Mouse (Mus musculus): ENCODE data around the gene Gm45716.
"Not testable (repeated sequence)": the region's sequence is repeated elsewhere in the genome, so short reads cannot be mapped to it uniquely, and the experiment has no call there.

Gm45716 gene

DNA sequence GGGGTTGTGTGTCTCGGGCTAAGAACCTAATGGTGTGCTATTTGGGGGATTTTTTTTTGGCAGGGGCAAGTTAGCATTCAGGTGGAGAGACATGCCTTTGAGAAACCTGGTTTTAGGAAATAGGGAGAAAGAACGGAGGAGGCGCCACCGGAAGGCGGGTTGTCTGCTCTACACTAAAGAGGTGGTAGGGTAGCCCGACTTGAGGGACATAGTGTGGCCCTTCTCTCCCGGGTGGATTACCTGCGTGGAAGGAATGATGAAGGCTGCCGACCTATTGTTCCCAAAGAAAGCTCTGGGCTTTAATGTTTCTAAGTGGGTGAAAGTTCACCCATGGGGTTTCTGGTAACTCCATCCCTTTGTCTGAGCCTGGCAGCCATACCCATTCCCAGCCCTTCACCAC is 62.7 kb downstream of the Gm45716 start:
- no peak for DNase-seq (ENCODE audit: low read depth, low spot score)

DNA sequence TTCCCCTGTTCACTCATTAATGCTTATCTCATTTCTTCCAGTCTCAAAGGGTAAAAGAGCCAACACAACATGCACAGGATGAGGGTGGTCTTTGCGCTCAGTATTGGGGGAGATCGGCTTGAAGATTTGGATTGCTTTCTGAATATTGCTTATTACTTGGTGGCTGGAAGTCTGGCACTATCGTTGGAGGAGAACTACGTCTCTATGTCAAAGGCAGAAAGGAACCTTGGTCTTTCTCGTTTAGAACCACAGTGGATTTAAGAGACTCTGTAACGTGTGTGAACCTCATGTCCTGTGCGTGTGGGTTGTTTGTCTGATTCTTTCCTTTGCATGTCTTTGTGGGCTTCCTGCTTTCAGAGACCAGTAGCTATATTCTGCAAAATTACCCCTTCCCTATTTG is 63.2 kb downstream of the Gm45716 start:
- no peak for DNase-seq (ENCODE audit: low read depth, low spot score)

DNA sequence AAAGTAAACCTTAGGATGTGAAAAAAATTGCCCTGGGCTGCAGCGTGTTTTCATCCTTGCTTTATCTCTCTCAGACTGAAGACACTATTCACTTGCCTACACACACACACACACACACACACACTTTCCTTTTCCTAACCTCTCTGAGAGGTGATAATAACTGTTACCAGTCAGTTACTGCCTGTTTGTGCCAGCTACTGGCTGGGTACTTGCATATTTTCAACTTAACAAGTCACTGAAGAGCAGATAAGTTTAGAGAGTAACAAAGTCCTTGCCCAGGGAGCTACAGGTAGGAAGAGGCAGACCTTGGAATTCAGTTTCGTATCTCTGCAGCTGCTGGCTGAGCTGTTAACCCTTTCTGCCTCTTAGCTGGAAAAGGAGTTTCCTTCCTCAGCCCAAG is 64.4 kb downstream of the Gm45716 start:
- DNase-seq (ENCODE audit: low read depth, low spot score): no peak

DNA sequence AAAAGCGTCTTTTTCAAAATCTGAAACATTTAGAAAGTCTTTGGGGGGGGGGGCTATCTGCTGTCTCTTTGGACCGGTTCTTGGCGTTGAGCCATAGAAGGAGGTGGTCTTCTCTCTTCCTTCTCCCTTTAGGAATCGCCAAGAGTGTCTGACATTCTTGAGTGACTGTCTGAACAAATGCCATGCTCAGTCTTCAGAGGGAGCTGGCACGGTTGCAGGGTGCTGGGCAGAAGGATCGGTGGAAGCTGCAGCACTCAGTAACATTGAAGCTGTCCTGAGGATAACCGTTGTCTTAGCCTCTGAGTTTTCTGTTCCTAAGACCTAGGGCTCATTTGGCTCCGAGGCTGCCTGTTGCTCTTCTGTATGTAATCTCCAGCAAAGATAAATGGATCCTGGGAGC is 64.9 kb downstream of the Gm45716 start:
- no peak for DNase-seq (ENCODE audit: low read depth, low spot score)

DNA sequence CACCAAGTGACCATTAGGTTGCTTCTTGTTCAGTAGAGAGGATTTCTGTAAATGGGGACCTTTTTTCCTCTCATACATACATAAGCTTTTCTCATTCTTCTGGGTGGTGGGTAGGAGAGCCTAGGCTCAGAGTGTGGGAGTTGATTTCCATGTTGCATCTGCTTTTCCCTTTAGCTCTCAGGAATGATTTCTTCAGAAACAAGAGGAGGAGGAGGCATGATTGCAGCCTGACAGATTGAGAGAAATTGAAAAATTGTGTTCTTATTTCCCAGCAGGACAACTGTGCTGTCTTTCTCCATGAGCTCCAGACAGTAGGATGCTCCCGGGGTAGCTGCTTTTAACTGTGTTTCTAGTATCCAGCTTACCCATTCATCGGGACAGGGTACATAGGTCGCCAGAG is 67.1 kb downstream of the Gm45716 start:
- no peak for DNase-seq (ENCODE audit: low read depth, low spot score)

DNA sequence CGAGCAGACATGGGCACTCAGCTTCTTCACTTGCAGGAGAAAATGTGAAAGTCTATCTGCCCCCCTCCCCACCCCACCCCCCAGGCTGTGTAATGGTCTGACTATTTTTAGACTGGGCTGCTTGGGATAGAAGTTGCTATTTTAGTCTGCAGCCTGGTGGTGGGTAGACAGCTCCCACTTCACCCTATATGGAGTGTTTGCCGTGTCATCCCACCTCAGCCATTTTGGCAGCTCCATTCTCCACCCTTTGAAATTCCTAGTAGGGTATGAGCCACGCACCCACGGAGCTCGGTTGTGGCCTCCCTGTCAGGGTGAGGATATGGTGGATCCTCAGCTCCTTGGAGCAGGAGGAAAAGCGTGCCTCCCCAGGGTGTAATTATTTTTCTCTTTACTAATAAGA is 68.2 kb downstream of the Gm45716 start:
- DNase-seq (ENCODE audit: low read depth, low spot score): no peak

DNA sequence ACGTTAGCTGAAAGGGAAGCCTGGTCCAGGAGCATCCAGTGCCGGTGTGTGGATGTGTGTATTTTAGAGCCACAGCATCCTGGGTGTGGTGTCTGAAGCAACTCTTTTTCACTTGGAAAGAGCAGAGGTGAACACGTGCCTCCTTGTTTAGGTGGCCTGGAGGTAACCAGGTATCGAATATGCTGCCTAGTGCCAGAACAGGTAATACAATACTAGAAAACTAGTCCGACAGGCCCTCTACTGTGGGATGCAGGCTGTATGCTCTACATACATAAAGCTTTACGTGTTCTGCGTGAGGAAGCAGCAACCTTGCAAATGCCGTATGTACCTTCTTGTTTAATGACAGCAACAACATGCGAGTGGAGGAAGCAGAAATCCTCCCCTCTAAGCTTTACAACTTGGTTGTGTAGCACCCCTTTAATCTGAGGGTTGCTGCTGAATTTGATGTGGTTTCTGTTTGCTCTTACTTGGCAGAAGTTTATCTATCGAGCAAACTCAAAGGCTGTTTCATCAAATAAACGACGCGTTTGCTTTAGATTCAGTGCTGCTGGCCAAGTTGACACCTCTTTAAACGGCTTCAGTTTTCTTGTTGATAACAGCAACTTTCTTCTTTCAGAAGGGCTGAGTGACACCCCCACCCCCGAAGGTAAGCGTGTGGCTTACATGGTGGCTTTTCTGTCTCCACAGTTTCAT is 69.5 kb downstream of the Gm45716 start:
- no peak for DNase-seq (ENCODE audit: low read depth, low spot score)

DNA sequence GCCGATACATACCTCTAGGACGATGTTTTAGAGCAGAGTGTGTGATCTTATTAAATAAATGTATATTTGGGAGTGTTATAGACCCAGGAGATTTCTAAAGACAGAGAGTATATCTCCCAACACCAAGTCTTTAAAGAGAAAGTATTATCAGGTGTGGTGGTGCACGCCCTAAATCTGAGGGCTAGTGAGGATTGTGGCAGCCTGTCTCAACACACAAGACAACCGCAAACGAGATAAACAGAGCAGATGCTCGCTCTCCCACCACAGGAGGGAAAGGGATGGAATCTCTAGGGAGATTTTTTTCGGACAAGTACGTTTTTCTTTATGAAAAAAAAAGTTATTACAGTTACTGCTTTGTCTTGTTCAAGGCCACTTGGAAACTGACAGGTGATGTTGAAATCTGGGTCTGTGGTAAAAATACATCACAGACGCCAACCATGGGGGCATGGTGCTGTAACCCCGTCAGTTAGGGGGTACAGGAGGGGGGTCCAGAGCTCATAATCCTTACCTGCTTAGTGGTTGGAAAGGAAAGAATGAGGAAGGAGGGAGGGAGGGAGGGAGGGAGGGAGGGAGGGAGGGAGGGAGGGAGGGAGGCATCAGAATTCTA is 70.9 kb downstream of the Gm45716 start:
- no peak for DNase-seq (ENCODE audit: low read depth, low spot score)

DNA sequence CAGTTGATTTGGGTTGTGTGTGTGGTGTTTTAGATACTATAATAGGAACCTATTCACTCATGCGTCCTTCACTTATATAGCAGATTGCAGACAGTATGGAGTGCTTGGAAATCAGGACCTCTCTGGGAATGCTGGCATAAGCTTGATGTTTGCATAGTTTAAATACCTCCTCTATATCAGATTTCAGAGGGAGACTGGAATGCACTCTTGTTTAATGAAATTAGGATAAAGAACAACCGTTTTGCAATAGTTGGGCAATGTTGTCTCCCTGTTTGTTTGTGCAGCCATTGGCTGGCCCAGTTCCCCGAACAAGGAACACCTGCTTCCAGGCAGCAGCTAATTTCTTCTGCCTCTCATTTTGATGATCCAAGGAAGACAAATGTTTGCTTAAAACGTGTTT is 71.6 kb downstream of the Gm45716 start:
- no peak for DNase-seq (ENCODE audit: low read depth, low spot score)

DNA sequence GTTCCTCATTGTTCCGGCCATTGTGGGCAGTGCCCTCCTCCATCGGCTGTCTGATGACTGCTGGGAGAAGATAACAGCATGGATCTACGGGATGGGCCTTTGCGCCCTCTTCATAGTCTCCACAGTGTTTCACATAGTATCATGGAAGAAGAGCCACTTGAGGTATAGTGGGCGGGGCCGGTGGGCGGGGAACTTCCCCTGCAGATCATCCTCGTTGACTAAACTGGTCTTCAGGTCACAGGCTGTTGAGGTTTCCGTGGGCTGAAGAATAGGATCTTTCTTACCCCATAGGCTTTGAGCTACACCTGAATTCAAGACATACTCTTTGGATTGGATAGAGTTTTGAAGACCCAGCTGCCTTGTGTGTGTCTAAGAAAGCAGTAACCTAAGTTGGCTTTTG is 72.3 kb downstream of the Gm45716 start:
- no peak for DNase-seq (ENCODE audit: low read depth, low spot score)

DNA sequence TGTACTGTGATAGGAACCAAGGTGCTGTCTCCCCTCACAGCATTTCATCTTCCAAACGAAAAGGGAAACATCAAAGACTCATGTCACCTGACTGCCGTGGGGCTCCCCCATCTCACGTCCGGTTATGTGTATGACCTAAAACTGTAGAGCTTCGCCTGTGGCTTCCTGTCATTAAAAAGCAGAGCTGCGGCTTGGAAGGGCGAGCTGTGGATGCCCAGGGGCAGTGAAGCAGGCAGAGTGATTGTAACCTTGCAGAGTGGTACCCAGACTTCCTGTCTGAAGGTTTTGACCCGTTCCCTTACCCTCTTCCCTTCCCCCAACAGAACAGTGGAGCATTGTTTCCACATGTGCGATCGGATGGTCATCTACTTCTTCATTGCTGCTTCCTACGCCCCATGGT is 76.7 kb downstream of the Gm45716 start:
- DNase-seq (ENCODE audit: low read depth, low spot score): no peak

DNA sequence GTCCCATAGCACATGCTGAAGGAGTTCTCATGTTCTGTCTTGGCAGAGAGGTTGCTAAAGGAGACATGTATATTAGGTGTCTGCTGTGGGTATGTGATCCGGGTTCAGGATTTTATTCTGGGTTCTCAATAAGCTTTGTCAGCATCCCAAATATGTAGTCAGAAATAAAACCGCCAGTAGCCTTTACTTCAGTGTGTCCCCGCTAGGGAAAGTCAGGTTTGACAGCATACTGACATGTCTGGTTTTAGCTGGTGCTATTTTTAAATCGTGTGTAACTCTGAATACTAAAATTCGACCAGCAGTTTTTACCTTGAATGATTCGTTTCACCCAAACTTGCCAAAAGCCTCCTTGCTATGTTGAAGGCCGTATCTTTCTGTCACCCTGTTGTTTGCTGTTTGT is 78.1 kb downstream of the Gm45716 start:
- DNase-seq (ENCODE audit: low read depth, low spot score): no peak

DNA sequence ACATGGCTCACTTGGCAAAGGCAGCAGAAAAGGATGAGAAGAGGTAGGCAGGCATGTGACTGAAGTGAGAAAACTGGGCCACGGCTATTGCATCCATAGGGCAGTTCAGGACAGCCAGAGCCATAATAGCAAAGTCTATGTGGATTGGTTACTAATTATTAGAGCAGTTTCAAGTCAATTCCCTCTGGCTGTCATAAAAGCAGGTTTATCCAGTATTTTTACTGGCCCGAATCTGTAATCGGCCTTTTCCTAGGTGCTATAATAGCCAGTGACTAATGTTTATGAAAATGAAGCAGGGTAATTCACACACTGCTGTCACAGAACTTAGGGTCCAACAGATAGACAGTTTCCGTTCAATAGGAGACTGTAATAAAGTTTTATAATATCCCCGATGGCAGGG is 81.5 kb downstream of the Gm45716 start:
- DNase-seq (ENCODE audit: low read depth, low spot score): no peak

DNA sequence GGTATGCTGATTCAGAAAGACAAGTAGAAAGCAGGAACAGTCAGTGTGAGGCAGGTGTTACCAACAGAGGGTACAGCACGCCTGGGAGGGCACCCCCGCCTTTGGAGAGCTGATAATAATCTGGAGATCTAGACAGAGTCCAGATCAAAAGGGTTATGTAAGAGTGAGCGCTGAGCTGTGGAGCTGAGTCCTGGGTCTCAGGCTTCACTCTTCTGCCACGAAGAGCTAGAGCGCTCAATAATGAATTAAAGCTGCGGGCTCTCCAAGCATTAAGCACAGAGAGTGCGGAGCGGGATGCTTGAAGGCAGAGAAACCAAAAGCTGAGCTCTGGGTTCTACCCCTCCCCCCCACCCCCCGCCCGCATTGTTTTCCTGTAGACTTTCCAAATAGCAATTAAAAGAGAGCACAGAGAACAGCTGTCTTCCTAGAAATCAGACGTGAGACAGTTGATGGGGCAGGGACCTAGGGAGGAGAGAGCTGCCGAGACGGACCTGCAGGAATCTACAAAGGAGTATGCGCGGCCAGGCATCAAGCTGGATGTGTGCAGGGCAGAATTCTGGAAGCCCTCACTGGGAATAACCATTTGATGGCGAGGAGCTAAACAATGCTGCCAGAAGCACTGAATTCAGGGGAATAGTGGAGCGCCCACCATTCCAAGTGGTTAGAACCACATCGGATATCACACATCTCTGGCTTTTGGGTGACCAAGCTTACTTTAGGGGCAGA is 82.1 kb downstream of the Gm45716 start:
- DNase-seq (ENCODE audit: low read depth, low spot score): no peak

DNA sequence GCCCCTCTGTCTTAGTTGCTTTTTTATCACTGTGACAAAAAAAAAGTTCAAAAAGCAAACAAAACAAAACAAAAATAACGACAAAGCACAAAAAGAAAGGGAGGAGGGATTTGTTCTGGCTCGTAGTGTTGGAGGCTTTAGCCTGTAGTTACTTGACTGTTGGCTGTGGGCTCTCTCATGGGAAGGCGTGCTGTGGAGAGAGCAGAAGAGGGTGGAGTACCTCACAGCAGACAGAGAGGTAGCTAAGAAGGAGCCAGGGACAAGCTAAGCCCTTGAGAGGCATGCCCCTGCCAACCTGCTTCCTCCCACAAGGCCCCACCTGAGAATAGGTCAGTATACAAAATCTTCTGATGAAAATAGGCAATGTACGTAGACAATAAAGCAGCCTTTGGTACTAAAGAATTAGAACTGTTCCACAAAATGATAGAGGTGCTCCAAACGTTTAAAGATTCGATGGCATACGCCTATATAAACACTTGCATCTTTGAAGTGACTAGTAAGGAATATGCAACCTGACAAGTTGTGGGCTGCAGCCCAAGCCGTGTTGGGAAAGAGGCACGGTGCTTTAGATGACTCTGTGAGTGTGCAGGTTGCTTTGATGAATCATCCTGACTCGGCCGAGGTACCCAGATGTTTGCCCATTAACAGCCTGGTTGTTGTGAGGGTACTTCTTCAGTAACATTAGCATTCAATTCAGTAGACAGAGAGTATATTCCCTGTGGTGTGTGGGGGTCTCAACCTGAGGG is 82.8 kb downstream of the Gm45716 start:
- DNase-seq (ENCODE audit: low read depth, low spot score): no peak

DNA sequence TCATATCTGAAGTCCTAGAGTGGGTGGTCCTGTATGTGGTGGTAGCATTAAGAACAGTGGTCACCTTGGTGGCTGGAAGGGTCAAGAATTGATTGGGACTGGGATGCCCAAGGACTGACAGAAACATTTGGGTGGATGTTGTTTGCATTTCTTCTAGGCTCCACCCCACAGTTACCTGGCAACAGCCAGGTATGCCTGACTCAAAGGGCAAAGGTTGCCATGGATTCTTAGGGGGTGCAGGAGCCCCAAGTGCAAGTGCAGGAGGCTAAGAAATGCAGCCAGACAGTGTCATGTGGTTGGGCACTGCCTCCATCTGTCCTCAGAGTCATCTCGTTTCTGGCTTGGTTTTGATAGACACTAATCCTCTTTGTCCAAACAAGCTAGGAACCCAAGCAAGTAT is 86.7 kb downstream of the Gm45716 start:
- DNase-seq (ENCODE audit: low read depth, low spot score): no peak

DNA sequence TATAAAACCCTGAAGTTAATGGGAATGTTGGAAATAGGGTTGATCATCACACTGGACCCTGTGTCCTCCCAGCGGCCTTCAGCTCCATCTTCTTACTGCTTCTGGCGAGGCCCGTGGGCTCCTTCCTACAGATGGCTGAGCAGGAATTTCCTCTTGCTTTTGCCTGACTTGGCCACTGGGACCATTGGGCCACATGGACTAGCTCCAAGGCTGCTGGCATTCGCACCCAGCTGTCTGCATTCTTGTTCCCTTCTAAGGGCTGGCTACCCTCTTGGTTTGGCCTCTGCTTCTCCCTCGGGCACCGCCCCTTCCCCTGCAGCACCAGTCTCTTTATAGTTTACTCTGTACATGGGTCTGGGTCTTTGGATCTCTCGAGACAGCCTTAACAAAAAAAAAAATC is 88.2 kb downstream of the Gm45716 start:
- DNase-seq (ENCODE audit: low read depth, low spot score): no peak

DNA sequence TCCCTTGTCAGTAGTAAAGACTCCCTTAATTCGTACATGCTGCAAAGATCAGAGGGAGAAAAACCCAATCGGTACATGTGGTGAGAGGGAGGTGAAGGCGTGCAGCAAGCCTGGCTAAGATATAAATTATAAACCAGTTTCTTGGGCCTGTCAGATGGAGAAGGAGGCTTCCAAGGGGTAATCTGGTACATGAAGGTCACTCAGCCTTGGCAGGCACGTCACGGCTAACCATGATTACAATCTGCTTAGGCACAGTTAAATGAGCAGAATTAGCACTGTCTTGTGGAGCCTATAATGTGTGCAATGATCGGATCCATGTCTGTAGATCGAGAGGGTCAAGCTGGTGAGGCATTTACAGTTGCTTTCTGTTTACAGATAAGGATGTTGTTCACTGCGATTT is 88.7 kb downstream of the Gm45716 start:
- DNase-seq (ENCODE audit: low read depth, low spot score): no peak

DNA sequence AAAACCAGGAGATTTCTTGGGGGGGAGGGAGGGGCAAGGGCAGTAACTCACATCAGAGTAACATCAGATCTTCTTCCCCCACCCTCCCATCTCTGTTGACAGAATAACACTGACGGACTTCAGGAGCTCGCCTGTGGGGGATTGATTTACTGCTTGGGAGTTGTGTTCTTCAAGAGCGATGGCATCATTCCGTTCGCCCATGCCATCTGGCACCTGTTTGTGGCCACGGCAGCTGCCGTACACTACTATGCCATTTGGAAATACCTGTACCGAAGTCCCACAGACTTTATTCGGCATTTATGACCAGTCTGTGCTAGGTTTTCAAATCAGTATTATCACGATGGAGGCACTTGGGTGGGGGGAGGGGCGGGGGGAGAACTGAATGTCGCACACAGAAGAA is 89.1 kb downstream of the Gm45716 start:
- DNase-seq (ENCODE audit: low read depth, low spot score): no peak

DNA sequence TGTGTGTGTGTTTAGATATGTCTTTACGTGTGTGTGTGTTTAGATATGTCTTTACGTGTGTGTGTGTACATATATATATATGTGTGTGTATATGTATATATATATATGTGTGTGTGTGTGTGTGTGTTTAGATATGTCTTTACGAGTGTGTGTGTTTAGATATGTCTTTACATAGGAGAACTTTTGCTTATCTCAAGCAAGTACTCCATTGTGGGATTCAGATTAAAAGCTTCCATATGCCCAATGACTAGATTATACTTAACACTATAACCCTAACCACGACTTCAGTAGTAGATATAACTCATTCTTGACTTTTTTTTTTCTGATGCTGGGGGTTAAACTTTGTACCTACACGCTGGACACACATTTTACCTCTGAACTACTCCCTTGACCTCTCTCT is 92.6 kb downstream of the Gm45716 start:
- DNase-seq (ENCODE audit: low read depth, low spot score): no peak

DNA sequence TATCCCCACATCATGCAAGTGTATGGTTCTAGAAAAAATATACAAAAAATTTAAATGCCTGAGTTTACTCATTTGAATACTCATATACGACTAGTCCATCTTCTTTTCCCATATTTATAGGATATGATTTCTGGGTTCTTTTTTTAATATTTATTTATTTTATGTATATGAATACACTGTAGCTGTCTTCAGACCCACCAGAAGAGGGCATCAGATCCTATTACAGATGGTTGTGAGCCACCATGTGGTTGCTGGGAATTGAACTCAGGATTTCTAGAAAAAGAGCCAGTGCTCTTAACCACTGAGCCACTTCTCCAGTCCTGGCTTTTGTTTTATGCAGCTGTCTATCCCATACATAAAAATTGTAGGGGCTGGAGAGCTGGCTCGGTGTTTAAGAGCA is 94.5 kb downstream of the Gm45716 start:
- not testable (repeated sequence) for DNase-seq (ENCODE audit: low read depth, low spot score)

DNA sequence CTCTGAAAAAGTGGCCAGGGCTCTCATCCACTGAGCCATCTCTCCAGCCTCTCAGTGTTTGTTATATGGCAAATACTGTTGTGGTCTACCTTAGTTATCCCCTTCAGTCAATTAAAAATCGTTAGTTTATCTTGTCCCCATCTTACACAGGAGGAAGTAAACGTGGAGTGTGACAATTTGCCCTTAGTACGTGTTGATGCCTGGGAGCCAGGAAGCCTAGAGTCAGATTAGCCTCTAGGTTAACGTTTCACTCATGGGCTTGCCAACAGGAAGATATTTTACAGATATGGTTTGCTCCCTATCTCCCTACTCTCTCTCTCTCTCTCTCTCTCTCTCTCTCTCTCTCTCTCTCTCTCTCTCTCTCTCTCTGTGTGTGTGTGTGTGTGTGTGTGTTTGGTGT is 95.7 kb downstream of the Gm45716 start:
- DNase-seq (ENCODE audit: low read depth, low spot score): no peak

DNA sequence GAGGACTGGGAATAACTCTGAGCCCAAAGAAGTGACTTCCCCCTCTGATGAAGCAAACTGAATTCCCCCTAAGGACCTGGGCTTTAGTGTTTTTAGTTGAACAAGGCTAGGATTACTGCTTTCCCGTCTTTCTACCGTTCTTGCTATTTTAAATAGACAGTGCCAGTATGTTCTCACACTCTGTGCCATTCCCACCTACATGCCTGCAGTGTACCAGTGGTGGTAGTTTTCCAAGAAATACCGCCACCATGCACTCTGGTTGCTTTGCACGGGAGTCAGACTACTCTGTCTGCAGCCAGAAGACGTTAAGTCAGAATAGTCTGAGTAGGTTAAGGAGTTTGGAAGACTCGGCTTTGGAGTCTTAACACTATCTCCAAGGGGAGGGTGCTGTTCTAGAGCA is 96.1 kb downstream of the Gm45716 start:
- no peak for DNase-seq (ENCODE audit: low read depth, low spot score)

Measured in c-Kit-negative CD71-positive TER-119-positive erythroid progenitor cells, embryonic 14.5 days (primary cell).